Mouse (Mus musculus) liver, adult 2 months (tissue): ENCODE data around the gene Vps35l. TPM values are rescaled to one million over a fixed set of nuclear protein-coding genes. Genes with fewer than 3 reads are reported as not detected.

Experiments used
- DNase-seq: peaks from one replicate; pipeline ENCODE4 v3.0.0-alpha.2; 2011; ENCODE audit warnings: low read depth, low spot score; ENCODE audit errors: extremely low read depth
- H3K27ac ChIP-seq: fragments of 200-500 bp; replicated peaks from 2 replicates; pipeline ENCODE4 v1.5.1; 2012; ENCODE audit warnings: low read depth, mild to moderate bottlenecking, control low read depth, inconsistent platforms, low read length; ENCODE audit not compliant: insufficient read depth
- H3K27me3 ChIP-seq: fragments of 200-500 bp; 2 replicates; pipeline ENCODE4 v1.6.1; 2012; ENCODE audit warnings: mild to moderate bottlenecking, moderate library complexity, low read length, inconsistent platforms; ENCODE audit not compliant: control insufficient read depth, insufficient read depth
- H3K36me3 ChIP-seq: fragments of 200-500 bp; 2 replicates; pipeline ENCODE4 v1.6.1; 2012; ENCODE audit warnings: low read length, inconsistent platforms; ENCODE audit not compliant: control insufficient read depth, insufficient read depth
- H3K4me1 ChIP-seq: fragments of 200-500 bp; 2 replicates; pipeline ENCODE4 v1.6.1; 2011; ENCODE audit warnings: low read length; ENCODE audit not compliant: control insufficient read depth, insufficient read depth
- H3K4me3 ChIP-seq: fragments of 200-500 bp; 2 replicates; pipeline ENCODE4 v1.5.1; 2011; ENCODE audit warnings: low read depth, mild to moderate bottlenecking, control low read depth, low read length, moderate library complexity; ENCODE audit not compliant: insufficient read depth
- H3K79me2 ChIP-seq: fragments of 200-500 bp; 2 replicates; pipeline ENCODE4 v1.6.1; 2012; ENCODE audit warnings: inconsistent platforms, mild to moderate bottlenecking, low read length, moderate library complexity; ENCODE audit not compliant: control insufficient read depth, insufficient read depth
- H3K9ac ChIP-seq: fragments of 200-500 bp; 2 replicates; pipeline ENCODE4 v1.6.1; 2012; ENCODE audit warnings: low read depth, mild to moderate bottlenecking, control low read depth, inconsistent platforms, low read length
- CTCF ChIP-seq: fragments of 200-500 bp; IDR thresholded peaks from 2 replicates; pipeline ENCODE4 v1.5.1; 2011; ENCODE audit warnings: low read depth, low read length, control low read depth
- POLR2A ChIP-seq: fragments of 200-500 bp; IDR thresholded peaks from 2 replicates; pipeline ENCODE4 v1.6.1; 2011; ENCODE audit warnings: low read length, control low read depth; ENCODE audit not compliant: insufficient read depth; ENCODE audit errors: extremely low read depth
- WGBS: fragments of 180-500 bp; shearing (Covaris S2); methylation state at CpG from one replicate; pipeline ENCODE4 v1.1.7; 2018; 5-methylcytosine and 5-hydroxymethylcytosine counted together
- polyA plus RNA-seq: library from polyadenylated mRNA; depleted of rRNA; stranded (reverse); fragments of >200 nt; gene quantifications from 2 replicates; pipeline ENCODE4 v1.2.3, GENCODE M21; 2012
- total RNA-seq: library from RNA; depleted of rRNA; stranded (reverse); fragments of >200 nt; gene quantifications from 2 replicates; pipeline ENCODE4 v1.2.3, GENCODE M21; 2014

Vps35l gene
- total and polyA plus RNA-seq, 2 experiments, result 16.3 to 22.3 TPM

DNA sequence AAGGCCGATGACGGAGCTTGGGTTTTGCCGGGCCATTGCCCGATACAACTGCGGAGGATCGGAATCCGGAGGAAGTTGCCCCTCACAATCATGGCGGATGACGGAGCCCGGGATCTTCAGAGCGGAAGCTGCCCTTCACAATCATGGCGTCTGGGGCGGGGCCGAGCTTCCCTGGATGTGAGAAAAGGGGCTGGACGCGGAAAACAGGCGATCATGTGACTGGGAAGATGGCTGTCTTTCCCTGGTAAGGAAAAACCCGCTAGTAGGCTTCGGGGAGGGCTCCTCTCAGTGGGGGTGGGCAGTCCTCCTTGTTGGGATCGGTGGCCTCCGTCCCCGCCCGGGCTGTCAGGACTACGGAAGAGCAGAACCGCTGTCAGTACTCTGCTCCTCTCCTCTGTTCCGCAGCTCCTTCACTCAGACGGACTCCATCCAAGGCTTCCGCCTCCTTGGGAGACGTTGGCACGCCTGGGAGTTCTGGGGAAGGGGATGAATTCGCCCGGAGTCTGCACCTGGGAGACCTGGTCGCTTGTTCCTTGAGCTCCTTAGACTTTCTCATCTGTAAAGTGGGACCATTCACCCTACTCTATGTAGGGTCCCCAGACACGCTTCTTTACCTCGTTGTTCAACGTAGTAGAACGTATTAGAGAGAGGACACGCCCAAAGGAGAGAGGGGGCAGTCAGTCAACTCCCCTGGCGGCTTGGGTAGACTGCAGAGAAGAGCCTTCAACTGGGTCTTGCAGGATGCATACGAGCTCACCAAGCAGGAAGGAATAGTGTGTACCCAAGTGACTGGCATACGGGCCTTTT, 709 bp downstream of the Vps35l start:
- H3K9ac ChIP-seq, result peak overlapping the region; percentile 73
- TF ChIP-seq POLR2A, result peak; percentile 36; the same call in 1 of the 2 replicates
- no peak for TF ChIP-seq CTCF
- H3K4me1 ChIP-seq, result peaks cover 6% of the 10 kb centered on the region; the same call in 1 of the 2 replicates
- no peaks in the 10 kb centered on the region for H3K27me3 ChIP-seq
- H3K79me2 ChIP-seq, result peaks cover 7% of the 10 kb centered on the region; the same call in 1 of the 2 replicates
- 2% methylated on average over 41 of the region's 41 CpGs for WGBS
- peak overlapping the region; percentile 78 for H3K4me3 ChIP-seq
- H3K36me3 ChIP-seq, result peaks cover 3% of the 10 kb centered on the region
- no peak overlapping the region; the same call in 1 of the 2 replicates for H3K27ac ChIP-seq
- DNase-seq, result peak; percentile 90

DNA sequence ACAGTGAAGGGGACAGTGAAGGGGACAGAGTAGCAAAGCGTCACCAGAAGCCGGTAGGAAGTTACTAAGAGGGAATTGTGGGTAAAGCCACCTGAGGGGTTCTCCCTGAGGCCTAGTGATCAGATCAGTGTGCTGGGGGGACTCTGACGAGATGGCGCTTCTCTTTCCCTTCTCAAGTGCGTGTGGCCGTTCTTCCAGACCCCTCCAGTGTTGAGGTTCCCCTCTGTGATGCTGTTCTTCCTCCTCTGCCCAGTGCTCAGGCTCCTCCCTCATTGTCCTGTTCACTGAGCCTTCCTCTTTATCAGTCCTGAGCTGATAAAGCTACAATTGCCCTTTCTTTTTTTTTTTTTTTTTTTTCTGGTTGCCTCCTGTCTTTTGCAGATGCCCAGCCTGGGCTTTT, 2.3 kb downstream of the Vps35l start:
- DNase-seq, result no peak
- H3K36me3 ChIP-seq, result peaks cover 7% of the 10 kb centered on the region
- no peak for TF ChIP-seq CTCF
- TF ChIP-seq POLR2A, result no peak
- H3K4me3 ChIP-seq, result no peak overlapping the region
- H3K27ac ChIP-seq, result no peak overlapping the region
- 81% methylated on average over 6 of the region's 6 CpGs for WGBS
- no peak overlapping the region for H3K9ac ChIP-seq
- peaks cover 6% of the 10 kb centered on the region; the same call in 1 of the 2 replicates for H3K4me1 ChIP-seq
- no peaks in the 10 kb centered on the region for H3K27me3 ChIP-seq
- H3K79me2 ChIP-seq, result peaks cover 7% of the 10 kb centered on the region; the same call in 1 of the 2 replicates

DNA sequence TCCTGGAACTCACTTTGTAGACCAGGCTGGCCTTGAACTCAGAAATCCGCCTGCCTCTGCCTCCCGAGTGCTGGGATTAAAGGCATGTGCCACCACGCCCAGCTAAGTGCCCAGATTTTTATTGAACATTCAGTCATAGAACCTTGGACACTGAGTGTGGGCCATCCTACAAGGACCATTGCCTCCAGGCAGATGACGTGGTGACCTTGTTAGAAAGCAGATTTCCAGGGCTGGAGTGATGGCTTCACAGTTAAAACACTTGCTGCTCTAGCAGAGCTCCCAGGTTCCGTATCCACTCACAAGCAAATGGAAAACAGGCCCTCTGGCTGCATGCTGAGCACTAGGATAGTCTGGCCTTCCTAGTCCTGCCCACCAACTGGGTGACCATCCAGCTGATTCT, 4.7 kb downstream of the Vps35l start:
- Histone ChIP-seq H3K4me3 (no peak overlapping the region), H3K4me1 (peaks cover 6% of the 10 kb centered on the region; the same call in 1 of the 2 replicates), H3K9ac (no peak overlapping the region), H3K27ac (no peak overlapping the region), H3K27me3 (no peaks in the 10 kb centered on the region), H3K79me2 (peaks cover 7% of the 10 kb centered on the region; the same call in 1 of the 2 replicates), H3K36me3 (peaks cover 28% of the 10 kb centered on the region)
- DNase-seq, result no peak
- no peak for TF ChIP-seq CTCF
- TF ChIP-seq POLR2A, result no peak
- 95% methylated on average over 5 of the region's 5 CpGs for WGBS

DNA sequence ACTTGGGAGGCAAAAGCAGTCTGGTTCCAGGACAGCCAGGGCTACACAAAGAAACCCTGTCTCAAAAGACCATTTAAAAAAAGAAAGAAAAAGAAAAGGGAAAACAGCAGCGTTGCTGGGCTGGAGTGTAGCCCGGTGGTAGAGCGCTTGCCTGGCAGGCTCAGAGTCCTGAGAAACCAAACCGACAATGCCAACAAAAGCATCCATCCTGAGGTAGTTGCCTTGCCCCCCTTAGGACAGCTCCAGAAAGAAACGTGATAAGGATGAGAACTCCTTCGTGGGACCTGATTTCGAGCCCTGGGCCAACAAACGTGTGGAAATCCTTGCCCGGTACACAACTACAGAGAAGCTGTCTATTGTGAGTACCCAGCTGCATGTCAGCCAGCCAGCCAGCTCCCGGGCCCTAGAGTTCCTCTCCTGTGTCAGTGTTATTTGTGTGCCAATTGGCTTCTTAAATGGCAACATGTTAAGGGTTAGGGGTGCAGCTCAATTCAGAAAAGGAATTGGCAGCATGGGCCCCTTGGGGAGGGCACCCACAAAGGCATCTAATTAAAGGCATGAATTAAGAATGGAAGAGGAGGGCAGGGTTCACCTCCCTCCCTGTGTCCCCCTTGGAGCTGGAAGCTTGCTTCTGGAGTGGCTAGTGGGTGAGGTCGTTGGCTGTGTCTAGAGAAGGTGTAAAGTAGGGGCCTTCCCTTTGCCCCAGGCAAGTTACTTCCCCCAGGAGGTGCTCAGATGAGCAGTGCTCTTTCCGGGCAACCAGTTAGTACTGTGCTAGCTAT, 8.1 kb downstream of the Vps35l start:
- WGBS, result 92% methylated on average over 12 of the region's 12 CpGs
- Histone ChIP-seq H3K9ac (no peak overlapping the region), H3K4me3 (no peak overlapping the region), H3K79me2 (peaks cover 3% of the 10 kb centered on the region; the same call in 1 of the 2 replicates), H3K27me3 (no peaks in the 10 kb centered on the region), H3K36me3 (peaks cover 37% of the 10 kb centered on the region), H3K27ac (no peak overlapping the region), H3K4me1 (no peaks in the 10 kb centered on the region)
- no peak for TF ChIP-seq POLR2A
- no peak for TF ChIP-seq CTCF
- no peak for DNase-seq

DNA sequence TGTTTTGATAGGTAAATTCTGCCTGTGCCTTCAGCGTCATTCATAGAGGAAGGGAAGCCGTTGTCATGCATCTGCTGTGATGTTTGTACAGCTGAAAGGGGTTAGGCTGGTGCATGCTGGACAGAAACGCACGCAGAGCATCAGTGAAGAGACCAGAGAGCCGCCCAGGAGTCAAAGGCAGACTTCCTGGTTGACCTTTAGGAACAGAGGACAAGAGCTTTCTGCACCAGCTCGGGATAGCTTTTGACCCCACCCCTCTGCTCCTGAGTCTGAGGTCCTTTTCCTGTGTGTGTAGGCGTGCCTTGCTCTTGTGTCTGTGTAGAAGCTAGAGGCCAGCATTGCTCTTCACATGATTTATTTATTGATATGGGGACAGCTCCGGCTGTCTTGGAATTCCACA, 9.7 kb downstream of the Vps35l start:
- no peak overlapping the region for H3K4me3 ChIP-seq
- H3K9ac ChIP-seq, result no peak overlapping the region
- H3K4me1 ChIP-seq, result no peaks in the 10 kb centered on the region
- DNase-seq, result no peak
- TF ChIP-seq CTCF (no peak), POLR2A (no peak)
- H3K36me3 ChIP-seq, result peaks cover 40% of the 10 kb centered on the region
- no peak overlapping the region for H3K27ac ChIP-seq
- no peaks in the 10 kb centered on the region for H3K27me3 ChIP-seq
- no peaks in the 10 kb centered on the region for H3K79me2 ChIP-seq
- 74% methylated on average over 8 of the region's 8 CpGs for WGBS

DNA sequence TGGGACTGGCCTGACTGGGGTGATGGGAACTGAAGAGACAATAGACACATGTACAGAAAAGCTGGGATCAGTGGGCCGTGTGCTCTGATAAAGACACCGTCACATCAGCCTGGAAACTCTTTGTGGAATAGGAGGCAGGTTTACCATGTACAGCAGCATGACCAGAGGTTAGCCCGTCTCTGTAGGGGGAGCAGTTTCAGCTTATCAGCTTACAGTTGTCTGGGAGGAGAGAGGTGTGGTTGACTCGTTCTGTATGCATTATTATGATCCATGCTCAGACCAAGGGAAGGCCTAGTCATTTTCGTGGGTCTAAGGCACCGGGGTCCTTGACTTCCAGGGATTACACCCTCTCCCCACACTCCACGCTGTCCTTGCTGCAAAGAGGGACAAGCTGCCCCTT, 11.6 kb downstream of the Vps35l start:
- TF ChIP-seq CTCF (no peak), POLR2A (no peak)

More for the DNA sequence above, 11.6 kb downstream of the Vps35l start:
- no peak overlapping the region for H3K4me3 ChIP-seq
- H3K9ac ChIP-seq, result no peak overlapping the region
- no peak for DNase-seq
- no peaks in the 10 kb centered on the region for H3K4me1 ChIP-seq
- H3K79me2 ChIP-seq, result no peaks in the 10 kb centered on the region
- peaks cover 42% of the 10 kb centered on the region for H3K36me3 ChIP-seq
- 94% methylated on average over 7 of the region's 7 CpGs for WGBS
- no peaks in the 10 kb centered on the region for H3K27me3 ChIP-seq
- H3K27ac ChIP-seq, result no peak overlapping the region
